Mouse (Mus musculus): ENCODE results near the gene Pigs.

- TF ChIP-seq POLR2A (IDR thresholded peaks at IDR 0.05; ENCODE audit: low read depth, low read length) (no peak), CTCF (IDR thresholded peaks at IDR 0.05; ENCODE audit: borderline replicate concordance, insufficient read depth, low read length) (no peak)
Measured at GRCm38 (mm10) chr11:78382286-78382685, 54.1 kb downstream of the Pigs start.

All from embryonic fibroblast, embryonic 13.5 days (primary cell).